Mouse (Mus musculus): ENCODE measurements around the gene 6820408C15Rik. TPM values are rescaled to one million over a fixed set of nuclear protein-coding genes. Genes with fewer than 3 reads are reported as not detected.

The 6820408C15Rik gene
- polyA plus RNA-seq (2021), result 0.06 TPM

DNA sequence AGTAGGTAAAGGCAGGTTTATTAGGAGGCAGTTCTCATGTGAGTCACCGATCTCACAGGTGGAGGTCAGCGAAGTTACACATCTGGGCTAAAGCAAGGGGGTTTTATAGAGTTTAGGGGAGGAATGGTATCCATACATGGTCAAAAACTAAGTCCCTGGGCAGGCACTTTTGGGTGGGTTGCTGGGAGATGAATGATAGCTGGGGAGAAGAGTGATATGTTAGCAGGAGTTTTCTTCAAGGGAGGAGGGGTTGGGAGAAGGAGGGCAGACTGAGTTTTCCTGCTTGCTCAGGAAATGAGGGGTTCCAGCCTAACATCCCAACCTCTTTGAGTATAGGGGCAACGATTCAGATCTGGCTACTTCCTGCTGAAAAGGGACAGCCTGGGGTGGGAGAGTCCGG, at the start of gene 6820408C15Rik:
Gene 6820408C15Rik, plus strand, starts transcription at position 301 of the 400 bp plus-strand sequence.
- ChIA-PET POLR2A (no interaction called here), CTCF (no interaction called here)
- no peak for ATAC-seq
- no peak for DNase-seq (ENCODE audit: low read depth, low spot score)
- H3K27me3 ChIP-seq, result no peaks in the 10 kb centered on the region
- in situ Hi-C loops (cut with MboI; ENCODE audit: low pct_unique_long_range_greater_than_20kb), result no loop called here
- no peak for TF ChIP-seq CTCF (IDR thresholded peaks at IDR 0.05)

- DNase-seq (ENCODE audit: low read depth, low spot score) (no peak), ATAC-seq (no peak)
- TF ChIP-seq CTCF (IDR thresholded peaks at IDR 0.05), result no peak
- ChIA-PET POLR2A (interaction anchor here (0.6 to 0.7 kb wide), 4 partner anchors 26 to 271 kb away, joined by 3 to 4 read pairs (median 3); no protein-coding TSS in a partner anchor), CTCF (interaction anchor here (0.8 to 1.4 kb wide), 5 partner anchors 22 to 71 kb away, joined by 3 to 5 read pairs (median 3); no protein-coding TSS in a partner anchor)
- in situ Hi-C loops (cut with MboI; ENCODE audit: low pct_unique_long_range_greater_than_20kb), result loop anchor here (10.0 kb wide), 1 partner anchor 343 kb away; no protein-coding TSS in a partner anchor
- H3K27me3 ChIP-seq, result no peaks in the 10 kb centered on the region
Observed at GRCm38 (mm10) chr2:152367917-152368316, 47.5 kb upstream of the 6820408C15Rik start.

DNA sequence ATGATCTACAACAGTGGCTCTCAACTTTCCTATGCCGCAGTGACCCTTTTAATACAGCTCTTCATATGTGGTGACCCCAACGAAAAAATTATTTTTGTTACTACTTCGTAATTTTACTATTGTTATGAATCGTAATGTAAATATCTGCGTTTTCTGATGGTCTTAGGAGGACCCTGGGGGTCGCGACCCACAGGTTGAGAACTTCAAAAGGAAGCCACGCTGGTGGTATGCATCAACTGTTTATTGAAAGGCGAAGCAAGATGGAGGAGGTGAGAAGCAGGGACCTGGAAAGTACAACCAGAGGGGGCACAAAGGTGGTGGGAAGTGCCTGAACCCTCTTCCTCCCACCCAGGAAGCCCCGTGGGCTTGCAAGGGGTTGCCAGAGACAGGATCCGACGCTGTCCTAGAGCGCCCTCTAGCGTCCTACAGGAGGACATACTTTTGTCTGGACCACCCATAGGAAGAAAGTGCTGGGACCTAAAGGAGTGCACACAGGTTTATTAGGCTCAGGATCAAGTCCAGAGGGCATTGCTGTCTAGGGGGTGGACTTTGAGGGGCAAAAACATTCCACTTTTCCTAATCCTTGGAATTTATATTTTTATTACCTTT, 46.8 kb upstream of the 6820408C15Rik start:
- in situ Hi-C loops (cut with MboI; ENCODE audit: low pct_unique_long_range_greater_than_20kb), result loop anchor here (10.0 kb wide), 1 partner anchor 344 kb away; no protein-coding TSS in a partner anchor
- ChIA-PET POLR2A (interaction anchor here (0.6 to 0.7 kb wide), 2 partner anchors 27 to 271 kb away, joined by 3 read pairs; no protein-coding TSS in a partner anchor), CTCF (interaction anchor here (0.8 to 1.4 kb wide), 4 partner anchors 23 to 70 kb away, joined by 3 to 5 read pairs (median 3); no protein-coding TSS in a partner anchor)
- TF ChIP-seq CTCF (IDR thresholded peaks at IDR 0.05), result peak; percentile 90
- H3K27me3 ChIP-seq, result no peaks in the 10 kb centered on the region
- DNase-seq (ENCODE audit: low read depth, low spot score), result no peak
- peak; percentile 38 for ATAC-seq

- CTCF ChIA-PET, result no interaction called here
- in situ Hi-C loops (cut with MboI; ENCODE audit: low pct_unique_long_range_greater_than_20kb), result no loop called here
- H3K27me3 ChIP-seq, result peaks cover 9% of the 10 kb centered on the region
- DNase-seq (ENCODE audit: low read depth, low spot score) (no peak), ATAC-seq (no peak)
- no peak for TF ChIP-seq CTCF (IDR thresholded peaks at IDR 0.05)
- POLR2A ChIA-PET, result no interaction called here
Observed at GRCm38 (mm10) chr2:152372104-152372503, 43.3 kb upstream of the 6820408C15Rik start.

DNA sequence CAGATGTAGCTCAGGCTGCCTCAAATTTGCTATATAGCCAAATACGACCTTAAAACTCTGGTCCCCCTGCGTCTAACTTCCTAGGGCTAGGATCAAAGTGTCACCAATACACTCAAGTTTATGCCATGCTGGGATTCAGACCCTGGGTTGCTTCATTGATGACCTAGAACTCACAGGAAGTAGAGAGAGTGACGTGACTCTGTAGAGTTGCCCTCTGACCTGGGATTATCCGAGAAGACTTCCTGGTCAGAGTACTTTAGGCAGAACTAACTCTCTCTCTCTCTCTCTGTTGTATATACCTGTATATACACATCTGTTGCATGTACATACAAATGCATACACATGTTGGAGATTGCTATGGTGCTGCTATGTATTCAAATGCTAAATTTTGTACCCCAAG, 42.7 kb upstream of the 6820408C15Rik start:
- ATAC-seq (no peak), DNase-seq (ENCODE audit: low read depth, low spot score) (no peak)
- in situ Hi-C loops (cut with MboI; ENCODE audit: low pct_unique_long_range_greater_than_20kb), result no loop called here
- ChIA-PET CTCF (no interaction called here), POLR2A (no interaction called here)
- TF ChIP-seq CTCF (IDR thresholded peaks at IDR 0.05), result no peak
- peaks cover 9% of the 10 kb centered on the region for H3K27me3 ChIP-seq

DNA sequence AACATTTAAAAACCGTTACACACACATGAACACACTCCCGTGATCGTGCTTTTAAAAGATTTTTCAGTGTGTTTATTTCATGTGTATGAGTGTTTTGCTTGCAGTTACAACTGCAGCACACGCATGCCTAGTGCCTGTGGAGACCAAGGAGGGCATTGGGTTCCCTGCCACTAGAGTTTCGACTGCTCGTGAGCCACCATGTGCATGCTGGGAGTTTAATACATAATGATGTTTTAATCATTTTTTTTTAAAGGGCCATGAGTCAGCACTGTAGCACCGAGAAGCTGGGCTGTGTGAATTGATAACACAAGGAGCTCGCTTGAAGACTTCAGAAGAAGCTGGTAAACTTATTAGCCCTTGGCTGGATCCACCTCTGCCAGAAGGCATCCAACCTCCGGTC, 41.8 kb upstream of the 6820408C15Rik start:
- DNase-seq (ENCODE audit: low read depth, low spot score) (no peak), ATAC-seq (no peak)
- H3K27me3 ChIP-seq, result peaks cover 9% of the 10 kb centered on the region
- in situ Hi-C loops (cut with MboI; ENCODE audit: low pct_unique_long_range_greater_than_20kb), result no loop called here
- TF ChIP-seq CTCF (IDR thresholded peaks at IDR 0.05), result no peak
- CTCF ChIA-PET, result interaction anchor here (0.9 kb wide), 1 partner anchor 10 kb away, joined by 3 read pairs; no protein-coding TSS in a partner anchor
- POLR2A ChIA-PET, result no interaction called here

GRCm38 (mm10) chr2:152375652-152376344, 39.6 kb upstream of the 6820408C15Rik start:
- no peak for TF ChIP-seq CTCF (IDR thresholded peaks at IDR 0.05)
- no peak for ATAC-seq
- DNase-seq (ENCODE audit: low read depth, low spot score), result no peak
- in situ Hi-C loops (cut with MboI; ENCODE audit: low pct_unique_long_range_greater_than_20kb), result no loop called here
- peaks cover 9% of the 10 kb centered on the region for H3K27me3 ChIP-seq
- CTCF ChIA-PET, result no interaction called here
- POLR2A ChIA-PET, result no interaction called here

- ChIA-PET CTCF (no interaction called here), POLR2A (no interaction called here)
- peaks cover 9% of the 10 kb centered on the region for H3K27me3 ChIP-seq
- in situ Hi-C loops (cut with MboI; ENCODE audit: low pct_unique_long_range_greater_than_20kb), result no loop called here
- TF ChIP-seq CTCF (IDR thresholded peaks at IDR 0.05), result no peak
- ATAC-seq (no peak), DNase-seq (ENCODE audit: low read depth, low spot score) (no peak)
Observed at GRCm38 (mm10) chr2:152376345-152376741, 39.0 kb upstream of the 6820408C15Rik start, which contains the start of gene Nrsn2. Gene Nrsn2, minus strand, starts transcription at chr2:152376638.

GRCm38 (mm10) chr2:152384191-152384590, 31.2 kb upstream of the 6820408C15Rik start:
- DNase-seq (ENCODE audit: low read depth, low spot score) (no peak), ATAC-seq (no peak)
- no peaks in the 10 kb centered on the region for H3K27me3 ChIP-seq
- ChIA-PET CTCF (interaction anchor here (3.9 kb wide), 1 partner anchor 8 kb away, joined by 12 read pairs; no protein-coding TSS in a partner anchor), POLR2A (no interaction called here)
- in situ Hi-C loops (cut with MboI; ENCODE audit: low pct_unique_long_range_greater_than_20kb), result no loop called here
- TF ChIP-seq CTCF (IDR thresholded peaks at IDR 0.05), result no peak

DNA sequence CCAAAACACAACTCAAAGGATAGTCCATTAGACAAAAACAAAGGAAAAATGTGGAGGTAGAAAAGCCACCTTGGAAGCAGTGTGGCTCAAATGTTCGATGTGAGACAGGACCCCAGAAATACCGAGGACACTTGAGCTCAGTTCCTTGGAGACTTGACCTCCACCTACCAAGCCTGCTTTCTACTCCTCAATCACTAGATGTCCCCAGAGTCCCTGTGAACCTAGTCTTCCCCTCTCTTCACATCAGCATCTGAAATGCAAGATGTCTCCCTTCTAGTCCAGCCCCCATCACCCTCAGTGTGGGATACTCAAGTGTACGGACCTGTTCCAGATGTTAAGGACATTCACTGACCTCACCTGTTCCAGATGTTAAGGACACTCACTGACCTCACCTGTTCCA, 22.6 kb upstream of the 6820408C15Rik start:
- no peak for TF ChIP-seq CTCF (IDR thresholded peaks at IDR 0.05)
- H3K27me3 ChIP-seq, result no peaks in the 10 kb centered on the region
- ATAC-seq (no peak), DNase-seq (ENCODE audit: low read depth, low spot score) (no peak)
- ChIA-PET POLR2A (no interaction called here), CTCF (interaction anchor here (0.6 to 3.7 kb wide), 9 partner anchors 9 to 161 kb away, joined by 3 to 21 read pairs (median 3); no protein-coding TSS in a partner anchor)
- in situ Hi-C loops (cut with MboI; ENCODE audit: low pct_unique_long_range_greater_than_20kb), result loop anchor here (5.0 kb wide), 1 partner anchor 50 kb away; no protein-coding TSS in a partner anchor

Measured in Patski (cell line).